Mouse (Mus musculus): ENCODE results near the gene Prr12.
"Not testable (repeated sequence)": the region's sequence is repeated elsewhere in the genome, so short reads cannot be mapped to it uniquely, and the experiment has no call there.

The Prr12 gene

DNA sequence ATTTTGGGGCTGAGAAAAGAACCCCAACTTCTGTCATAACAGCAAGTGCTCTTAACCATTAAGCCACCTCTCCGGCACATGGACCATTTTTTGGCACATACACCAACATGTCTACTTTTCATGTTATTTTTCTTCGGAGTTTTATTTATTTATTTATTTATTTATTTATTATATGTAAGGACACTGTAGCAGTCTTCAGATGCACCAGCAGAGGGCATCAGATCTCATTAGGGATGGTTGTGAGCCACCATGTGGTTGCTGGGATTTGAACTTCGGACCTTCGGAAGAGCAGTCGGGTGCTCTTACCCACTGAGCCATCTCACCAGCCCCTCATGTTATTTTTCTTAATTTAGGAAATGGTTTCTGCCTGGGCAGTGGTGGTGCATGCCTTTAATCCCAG lies 29.0 kb downstream of the Prr12 start:
- not testable (repeated sequence) for DNase-seq (ENCODE audit: extremely low spot score)

DNA sequence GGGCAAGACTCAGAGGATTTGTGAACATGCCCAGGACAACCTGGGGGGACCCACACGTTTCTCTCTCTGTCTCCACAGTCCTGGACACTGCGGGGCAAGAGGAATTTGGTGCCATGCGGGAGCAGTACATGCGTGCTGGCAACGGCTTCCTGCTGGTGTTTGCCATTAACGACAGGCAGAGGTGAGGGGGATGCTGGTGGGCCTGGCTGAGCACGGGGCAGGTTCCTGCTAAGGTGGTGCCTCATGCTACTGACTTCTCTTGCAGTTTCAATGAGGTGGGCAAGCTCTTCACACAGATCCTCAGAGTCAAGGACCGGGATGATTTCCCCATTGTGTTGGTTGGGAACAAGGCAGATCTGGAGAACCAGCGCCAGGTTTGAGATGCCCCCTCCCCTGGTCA lies 32.5 kb downstream of the Prr12 start:
- DNase-seq (ENCODE audit: extremely low spot score): no peak

DNA sequence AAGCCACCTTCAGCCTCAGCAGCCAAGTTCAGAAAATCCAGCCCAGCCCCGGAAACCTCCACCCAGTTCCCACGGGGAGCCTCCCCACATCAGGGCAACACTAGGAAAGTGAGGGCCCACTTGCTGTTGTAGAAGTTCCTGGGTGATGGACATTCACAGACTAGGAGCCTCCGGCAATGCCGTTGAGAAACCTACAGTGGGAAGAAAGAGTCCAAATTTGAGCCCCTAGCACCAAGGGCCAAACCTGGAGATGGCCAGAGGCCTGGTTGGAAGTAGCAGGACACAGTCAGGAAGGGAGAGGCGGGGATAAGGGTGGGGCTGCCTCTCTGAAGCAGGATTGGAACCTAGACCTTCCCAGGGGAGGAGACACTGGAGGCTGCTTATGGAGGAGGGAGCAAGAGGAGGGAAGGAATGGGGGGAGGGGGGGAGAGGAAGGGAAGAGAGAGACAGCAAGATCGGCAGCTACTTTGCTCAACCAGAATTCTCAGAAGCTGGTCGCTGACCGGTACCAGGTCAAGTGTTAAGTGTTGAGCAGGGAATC lies 33.6 kb downstream of the Prr12 start:
- DNase-seq (ENCODE audit: extremely low spot score): peak; percentile 47

DNA sequence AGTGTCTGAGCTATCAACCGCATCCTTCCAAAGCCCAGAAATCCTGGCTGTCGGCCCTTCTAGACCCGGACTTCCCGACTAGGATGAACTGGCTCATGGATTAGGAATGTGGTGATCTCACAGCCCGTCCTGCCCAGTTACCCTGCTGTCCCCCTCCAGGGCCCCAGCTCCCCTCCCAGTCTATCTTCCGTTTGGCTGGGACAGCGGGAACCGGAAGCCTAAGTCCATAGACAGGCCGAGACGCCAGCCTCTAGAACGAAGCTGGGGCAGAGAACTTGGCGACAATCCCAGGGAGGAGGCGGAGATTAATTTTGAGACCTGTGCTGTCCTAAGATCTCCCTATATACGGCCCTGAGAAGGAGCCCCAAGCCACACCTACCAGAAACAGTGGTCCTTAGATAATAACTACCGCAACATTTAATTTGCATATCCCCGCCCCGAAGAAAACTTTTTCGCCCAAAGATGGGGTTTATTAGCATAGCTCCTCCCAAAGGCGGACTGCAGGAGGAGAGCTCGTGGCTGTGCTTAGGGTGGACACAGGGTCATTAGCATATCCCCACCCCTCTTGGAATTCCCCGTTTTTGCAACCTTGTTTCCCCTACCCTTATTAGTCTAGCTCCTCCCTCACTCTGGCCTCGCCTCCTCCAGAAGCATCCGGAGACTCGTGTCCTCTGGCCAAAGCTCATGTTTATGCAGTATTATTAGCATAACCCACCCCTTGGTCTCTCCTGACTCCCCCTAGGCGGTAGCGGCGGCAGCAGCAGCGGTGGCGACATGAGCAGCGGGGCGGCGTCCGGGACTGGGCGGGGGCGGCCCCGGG lies 35.2 kb downstream of the Prr12 start, which contains the start of gene Rras:
Rras (plus strand) TSS at position 720 of the 820 bp plus-strand sequence.
- DNase-seq (ENCODE audit: extremely low spot score): peak; percentile 92

DNA sequence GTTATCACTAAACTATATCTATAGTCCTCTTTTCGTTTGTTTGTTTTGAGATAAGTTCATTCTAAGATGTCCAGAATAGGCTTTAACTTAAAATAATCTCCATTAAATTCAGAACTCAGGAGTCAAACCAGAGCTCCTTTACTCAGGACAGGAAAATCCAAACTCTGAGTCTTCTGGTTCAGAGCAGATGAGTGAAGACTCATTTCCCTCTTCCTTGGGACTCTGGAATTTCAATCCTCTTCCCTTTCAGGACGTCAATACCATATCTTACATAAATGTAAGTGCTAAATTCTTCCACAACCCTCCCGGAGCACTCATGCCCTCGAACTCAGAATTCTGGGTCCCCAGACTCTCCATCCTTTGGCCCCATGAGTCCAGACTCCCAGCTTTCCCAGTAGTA lies 35.9 kb downstream of the Prr12 start:
- no peak for DNase-seq (ENCODE audit: extremely low spot score)

DNA sequence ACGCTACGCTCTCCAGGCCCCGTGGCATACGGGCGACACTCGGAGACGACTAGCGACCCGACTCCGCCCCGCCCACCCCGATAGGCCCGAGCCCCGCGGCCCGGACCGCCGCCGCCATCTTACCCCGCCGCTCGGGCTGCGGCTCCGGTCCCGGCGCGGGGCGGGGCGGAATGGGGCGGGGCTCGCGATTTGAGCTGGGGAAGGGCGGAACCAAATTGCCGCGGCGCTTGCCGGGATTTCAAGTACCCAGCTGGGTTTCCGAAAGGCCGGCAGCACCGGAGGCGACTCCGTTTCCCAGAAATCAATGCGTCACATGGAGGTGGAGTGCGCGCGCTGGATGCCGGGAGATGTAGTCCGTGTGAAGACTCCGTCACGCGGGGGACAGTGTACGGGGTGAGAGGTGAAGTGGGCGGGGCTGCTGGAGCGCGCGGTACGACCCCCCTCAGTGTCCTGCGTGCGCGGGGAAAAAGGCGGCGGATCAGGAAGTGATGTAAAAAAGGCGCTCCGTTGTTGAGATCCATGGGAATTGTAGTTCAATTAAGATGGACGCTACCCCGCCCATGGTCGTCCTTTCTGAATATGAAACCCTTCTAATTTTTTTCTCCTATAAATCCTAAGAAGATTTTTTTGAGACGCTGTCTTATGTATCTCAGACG lies 36.6 kb downstream of the Prr12 start, which contains the start of gene Scaf1:
Scaf1 (minus strand) TSS at position 407 of the 656 bp plus-strand sequence.
- peak; percentile 100 for DNase-seq (ENCODE audit: extremely low spot score)

DNA sequence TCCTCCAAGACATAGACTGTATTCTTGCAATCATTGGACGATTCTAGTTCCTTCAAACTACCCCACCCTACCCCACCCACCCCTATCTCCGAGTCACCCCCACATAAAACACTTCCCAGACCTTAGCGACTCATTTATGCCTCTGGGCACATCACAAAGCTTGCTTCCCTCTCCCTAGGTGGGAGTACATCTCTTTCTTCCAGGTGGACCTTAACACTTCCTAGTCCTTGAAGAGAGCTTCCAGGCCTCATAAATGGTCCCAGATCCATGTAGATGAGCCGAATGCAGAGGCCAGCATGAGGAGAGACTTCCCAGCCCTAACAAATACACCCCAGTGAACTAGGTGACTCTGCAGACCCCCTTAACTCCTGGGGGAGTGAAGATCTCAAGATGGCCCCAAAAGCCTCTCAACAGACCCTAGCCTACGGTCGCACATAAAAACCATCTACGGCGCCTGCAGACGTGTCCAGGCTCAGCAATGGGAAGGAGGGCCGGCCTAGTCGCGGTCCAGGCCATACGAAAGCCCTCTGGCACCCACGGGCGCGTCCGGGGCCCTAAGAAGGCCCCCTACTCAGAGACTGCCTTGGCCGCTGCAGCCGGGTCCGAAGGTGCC lies 37.2 kb downstream of the Prr12 start:
- no peak for DNase-seq (ENCODE audit: extremely low spot score)

DNA sequence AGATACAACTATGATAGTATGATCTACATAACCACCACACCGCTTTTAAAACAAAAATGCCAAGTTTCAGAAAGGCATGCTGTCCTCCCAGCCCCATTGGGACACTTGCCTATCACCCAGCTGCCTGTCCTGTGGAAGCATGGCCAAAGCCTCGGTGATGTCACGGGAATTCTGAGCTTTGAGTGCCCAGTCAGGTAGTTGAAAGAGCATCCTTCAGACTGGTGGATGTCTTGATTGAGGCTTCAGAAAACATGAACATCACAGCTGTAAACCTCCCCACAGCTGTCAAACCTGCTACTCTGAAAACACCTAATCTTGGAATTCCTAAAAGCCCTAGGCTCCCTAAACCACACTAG lies 38.6 kb downstream of the Prr12 start:
- DNase-seq (ENCODE audit: extremely low spot score): no peak

DNA sequence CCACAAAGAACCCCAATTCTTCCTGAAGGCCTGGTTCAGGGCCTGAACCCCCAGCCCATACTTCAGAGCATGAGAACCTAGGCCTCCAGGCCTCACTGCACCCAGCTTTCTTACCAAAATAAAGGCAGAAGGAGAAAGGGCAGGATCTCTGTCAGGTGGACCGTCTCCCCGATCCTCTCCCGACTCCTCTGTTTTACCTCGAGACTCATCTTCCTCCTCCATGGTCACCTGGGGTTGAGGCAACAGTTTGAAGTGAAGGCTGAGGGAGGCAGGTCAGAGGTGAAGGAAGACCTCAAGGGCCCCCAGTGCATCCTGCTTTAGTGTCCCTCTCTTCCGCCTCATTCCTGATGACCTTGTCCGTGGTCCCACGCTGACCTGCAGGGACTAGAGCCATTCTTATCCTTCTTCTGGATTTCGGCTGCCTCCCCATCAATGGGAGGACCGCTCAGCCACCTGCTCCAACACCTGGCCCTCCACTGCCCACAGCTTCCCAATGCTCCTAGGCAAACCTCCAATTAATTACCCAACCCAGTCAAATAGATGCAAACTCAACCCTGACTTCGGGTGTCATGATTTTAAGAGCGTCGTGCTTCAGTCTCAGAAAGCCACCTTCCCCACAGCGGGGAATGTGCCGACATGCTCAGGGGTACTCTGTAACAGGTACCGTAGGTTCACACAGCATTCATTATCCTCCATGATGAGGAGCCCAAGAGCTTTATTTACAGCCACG lies 39.1 kb downstream of the Prr12 start:
- DNase-seq (ENCODE audit: extremely low spot score): no peak

DNA sequence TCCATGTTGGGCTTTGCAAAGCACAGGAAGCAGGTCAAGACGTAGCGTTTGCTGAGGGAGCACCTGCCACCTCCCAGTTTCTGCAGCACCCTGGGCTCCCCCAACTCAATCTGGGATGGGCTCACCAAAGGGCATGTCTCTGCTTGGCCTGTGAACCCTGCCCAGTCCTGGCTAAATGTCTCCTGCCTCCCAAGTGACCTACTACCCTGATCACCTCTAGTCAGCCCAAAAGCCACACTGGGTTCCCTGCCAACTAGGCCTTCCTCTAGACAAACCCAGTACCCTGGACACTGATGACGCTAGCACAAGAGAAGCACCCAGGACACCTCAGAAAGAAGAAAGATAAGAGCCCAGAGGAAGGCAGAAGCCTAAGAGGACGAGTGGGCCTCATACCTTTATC lies 39.9 kb downstream of the Prr12 start:
- no peak for DNase-seq (ENCODE audit: extremely low spot score)

DNA sequence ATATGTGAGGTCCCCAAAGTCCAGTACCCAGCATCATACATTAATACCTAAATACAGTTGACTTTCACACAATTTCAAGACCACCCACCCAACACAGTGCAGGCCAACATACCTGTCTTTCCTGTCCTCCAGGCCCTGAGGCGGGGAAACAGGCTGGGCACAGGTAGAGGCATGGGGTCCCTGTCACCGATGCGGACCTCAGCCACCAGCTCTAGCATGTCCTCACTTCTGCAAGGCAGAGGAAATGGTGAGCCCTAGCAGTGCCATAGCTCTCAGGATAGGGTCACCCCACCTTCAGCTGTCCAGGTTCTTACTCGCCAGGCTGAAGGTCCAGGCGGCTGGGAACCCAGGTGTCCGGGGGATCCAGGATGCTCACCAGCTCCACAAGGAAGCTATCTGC lies 40.7 kb downstream of the Prr12 start:
- DNase-seq (ENCODE audit: extremely low spot score): no peak

DNA sequence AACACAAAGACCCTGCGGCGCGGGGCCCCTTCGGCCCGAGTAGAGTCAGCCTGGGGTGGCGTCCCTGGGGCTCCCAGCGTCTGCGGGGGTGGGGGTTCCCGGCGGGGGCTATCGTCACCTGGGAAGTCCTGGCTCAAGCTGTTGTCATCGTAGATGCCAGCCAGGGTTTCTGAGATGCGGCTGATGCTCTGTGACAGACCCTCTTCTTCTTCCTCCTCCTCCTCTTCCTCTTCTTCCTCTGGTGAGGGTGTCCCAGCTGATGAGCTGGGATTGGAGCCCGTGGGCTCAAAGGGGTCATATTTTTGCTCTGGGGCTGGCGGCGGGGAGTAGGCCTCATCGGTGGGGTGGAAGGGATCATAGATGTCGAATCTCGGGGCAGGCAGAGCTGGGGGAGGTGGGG lies 44.3 kb downstream of the Prr12 start:
- DNase-seq (ENCODE audit: extremely low spot score): no peak

DNA sequence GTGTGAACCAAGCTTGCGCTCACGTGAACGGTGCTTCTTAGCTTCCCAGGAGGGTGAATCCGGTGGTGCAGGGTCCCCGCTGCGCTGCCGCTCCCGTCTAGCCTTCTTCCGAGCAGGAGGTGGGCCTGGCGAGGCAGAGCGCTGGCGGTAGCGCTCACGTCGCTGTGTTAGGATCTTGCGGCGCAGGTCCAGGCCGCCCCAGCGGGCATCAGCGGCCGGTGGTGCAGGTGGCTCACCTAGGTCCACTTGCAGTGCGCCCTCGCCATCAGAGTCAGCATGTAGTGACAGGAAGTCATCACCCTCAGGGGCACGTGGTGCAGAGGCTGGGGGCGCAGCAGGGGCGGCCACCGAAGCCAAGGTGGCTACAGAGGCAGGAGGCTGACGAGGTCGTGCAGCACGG lies 44.8 kb downstream of the Prr12 start:
- no peak for DNase-seq (ENCODE audit: extremely low spot score)

DNA sequence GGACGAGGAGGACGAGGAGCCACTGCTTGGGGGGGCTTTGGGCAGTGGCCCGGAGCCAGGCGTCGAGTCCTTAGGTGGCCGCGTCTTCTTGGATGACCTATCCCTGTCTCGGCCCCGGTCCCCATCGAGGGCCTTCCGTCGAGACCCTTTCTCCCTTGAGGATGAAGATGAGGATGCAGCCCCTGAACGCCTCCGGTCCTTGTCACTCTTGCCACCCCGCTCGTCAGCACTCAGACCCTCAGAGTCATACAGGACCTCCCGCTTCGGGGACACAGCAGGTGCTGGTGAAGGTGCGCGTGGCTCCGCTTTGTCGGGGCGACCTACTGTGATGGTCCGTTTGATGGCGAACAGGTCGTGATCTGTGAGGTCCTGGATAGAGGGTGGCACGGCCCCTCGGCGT lies 45.5 kb downstream of the Prr12 start:
- no peak for DNase-seq (ENCODE audit: extremely low spot score)

DNA sequence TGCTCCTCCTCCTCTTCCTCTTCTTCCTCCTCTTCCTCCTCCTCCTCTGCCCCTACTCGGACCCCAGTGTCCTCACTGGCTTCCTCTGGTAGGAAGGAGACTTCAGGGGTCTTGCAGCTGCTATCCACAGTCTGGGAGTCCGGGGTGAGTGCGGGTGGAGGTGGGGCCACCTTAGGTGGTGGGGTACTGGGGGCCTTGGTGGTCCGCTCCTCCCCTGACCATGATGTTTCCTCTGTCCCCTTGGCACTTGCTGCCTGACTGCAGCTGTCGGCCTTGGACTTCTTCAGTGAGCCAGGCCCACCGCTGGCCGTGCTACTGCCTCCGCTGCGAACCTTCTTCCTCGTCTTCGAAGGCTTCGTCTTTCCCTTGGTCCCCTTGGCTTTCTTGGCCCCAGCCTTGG lies 46.2 kb downstream of the Prr12 start:
- no peak for DNase-seq (ENCODE audit: extremely low spot score)

DNA sequence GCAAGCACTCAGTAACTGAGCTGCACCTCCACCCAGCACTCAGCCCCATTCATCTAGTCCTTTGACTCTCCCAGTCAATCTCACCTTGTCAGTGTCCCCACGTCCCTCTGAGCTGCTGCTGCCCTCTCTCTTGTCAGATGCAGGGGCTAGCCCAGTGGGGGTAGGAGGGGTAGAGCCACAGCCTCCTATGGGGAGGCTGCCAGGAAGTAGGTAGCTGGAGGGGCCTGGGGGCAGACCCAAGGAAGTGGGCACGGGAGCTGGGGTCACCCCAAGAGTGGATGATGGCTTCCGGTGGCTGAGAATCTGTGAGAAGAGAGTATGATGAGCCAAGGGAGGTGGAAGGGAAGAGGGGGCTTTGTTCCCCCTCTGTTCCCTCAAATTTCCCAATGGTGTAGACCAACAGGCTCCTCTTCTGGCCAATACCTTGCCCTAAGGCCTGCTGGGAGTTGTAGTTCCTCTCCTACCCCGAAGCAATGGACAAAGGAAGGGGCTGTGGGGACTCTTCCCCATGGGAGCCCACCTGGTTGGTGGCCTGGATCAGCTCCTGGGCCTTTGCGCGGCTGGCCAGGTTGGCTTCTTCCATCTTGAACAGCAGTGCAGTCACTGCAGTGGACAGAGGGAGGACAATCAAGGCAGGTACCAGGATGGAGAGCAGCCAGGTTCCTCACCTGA lies 47.2 kb downstream of the Prr12 start:
- no peak for DNase-seq (ENCODE audit: extremely low spot score)

DNA sequence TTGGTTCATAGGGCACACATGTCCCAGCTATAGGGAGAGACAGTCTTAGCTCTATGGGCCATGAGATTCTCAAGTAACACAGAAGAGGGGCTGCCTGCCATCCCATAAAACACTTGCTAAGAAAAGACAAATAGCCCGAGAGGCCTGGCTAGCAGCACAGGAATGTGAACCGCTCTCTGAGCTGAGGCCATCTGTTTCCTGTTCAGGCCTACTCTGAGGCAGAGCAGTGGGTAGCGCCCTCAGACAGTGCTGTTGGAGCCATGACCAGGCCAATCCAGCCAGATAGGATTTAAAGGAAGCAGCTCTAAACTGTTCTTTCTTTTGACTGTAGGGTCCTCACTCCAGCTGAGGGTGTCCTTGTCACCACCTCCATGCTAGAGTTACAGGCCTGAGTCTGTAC lies 48.1 kb downstream of the Prr12 start:
- DNase-seq (ENCODE audit: extremely low spot score): no peak

DNA sequence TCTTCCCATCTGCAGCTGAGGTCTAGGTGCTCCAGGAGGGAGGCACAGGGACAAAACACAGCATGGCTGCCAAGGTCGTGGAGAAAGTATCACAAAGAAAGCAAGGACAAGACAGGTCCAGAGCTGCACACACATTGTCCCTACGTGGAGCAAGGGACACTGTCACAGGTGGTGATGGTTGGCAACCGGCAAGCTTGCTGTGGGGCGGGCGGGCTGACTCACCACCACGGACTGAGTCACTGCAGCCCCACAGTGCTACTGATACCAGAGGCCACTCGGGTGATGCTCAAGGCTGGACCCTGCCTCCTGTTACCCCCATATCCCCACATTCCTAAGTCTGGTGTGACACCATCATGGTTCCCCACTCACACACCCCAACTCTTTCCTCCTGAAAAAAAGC lies 50.2 kb downstream of the Prr12 start:
- DNase-seq (ENCODE audit: extremely low spot score): no peak

DNA sequence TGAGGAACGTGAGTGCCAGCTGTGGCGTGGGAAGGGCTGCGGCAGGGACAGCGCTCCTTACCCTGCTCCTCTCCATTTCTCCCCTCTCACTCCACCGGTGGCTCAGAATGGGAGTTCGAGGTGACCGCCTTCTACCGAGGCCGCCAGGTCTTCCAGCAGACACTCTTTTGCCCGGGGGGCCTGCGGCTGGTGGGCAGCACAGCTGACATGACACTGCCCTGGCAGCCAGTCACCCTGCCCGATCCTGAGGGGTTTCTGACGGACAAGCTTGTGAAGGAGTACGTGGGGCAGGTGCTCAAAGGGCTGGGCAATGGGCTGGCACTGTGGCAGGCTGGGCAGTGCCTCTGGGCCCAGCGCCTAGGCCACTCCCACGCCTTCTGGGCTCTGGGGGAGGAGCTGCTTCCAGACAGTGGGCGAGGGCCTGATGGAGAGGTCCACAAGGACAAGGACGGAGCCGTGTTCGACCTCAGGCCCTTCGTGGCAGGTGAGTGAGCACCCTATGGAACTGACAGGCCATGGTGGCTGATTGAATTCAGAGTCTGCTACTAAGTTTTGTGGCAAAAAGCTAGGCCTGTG lies 52.1 kb downstream of the Prr12 start:
- no peak for DNase-seq (ENCODE audit: extremely low spot score)

DNA sequence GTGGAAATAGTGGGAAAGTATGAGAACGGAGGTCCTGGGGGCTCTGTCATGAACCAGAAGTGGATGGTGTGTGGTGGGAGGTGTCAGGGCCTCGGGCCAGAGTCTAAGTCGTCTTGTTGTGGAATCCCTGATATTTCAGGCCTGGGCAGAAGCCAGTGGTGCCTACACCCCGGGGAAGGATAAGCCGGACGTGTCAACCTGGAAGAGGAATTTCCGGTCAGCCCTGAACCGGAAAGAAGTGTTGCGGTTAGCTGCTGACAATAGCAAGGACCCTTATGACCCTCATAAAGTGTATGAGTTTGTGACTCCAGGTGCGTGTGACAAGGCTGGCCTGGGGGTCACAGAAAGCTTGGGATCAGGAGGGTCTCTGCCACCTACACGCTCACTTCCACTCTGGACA lies 52.9 kb downstream of the Prr12 start:
- DNase-seq (ENCODE audit: extremely low spot score): no peak

DNA sequence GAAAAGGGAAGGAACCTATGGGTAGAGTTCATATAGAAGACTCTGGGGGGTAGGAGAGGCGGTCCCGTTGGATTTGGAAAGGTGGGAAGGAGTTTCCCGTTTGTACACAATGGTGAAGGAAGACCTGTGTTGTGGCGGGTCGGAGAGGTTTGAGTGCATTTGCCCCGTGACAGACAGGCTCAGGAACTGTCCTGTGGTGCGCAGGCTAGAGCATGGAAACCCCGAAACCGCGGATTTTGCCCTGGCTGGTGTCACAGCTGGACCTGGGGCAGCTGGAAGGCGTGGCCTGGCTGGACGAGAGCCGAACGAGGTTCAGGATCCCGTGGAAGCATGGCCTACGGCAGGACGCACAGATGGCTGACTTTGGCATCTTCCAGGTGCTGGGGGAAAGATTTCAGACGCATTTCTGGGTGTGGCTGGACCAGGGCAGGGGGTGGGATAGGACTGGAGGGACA lies 54.2 kb downstream of the Prr12 start, which contains the start of gene Bcl2l12:
Bcl2l12 (minus strand) TSS at position 212 of the 455 bp plus-strand sequence.
- DNase-seq (ENCODE audit: extremely low spot score): peak; percentile 50

All from embryo, embryonic 9.5 days (tissue).